Mouse (Mus musculus) gastrocnemius, adult 8-10 months (tissue): ENCODE data around the gene Dock3. TPM values are rescaled to one million over a fixed set of nuclear protein-coding genes. Genes with fewer than 3 reads are reported as not detected.

Source experiments
- DNase-seq, 2 experiments: peaks; one replicate each; pipeline ENCODE4 v3.0.0; 2022; ENCODE audit warnings: low spot score in 2 of 2
- microRNA-seq: library from miRNA; unstranded; fragments of <30 nt; microRNA quantifications from one replicate; pipeline ENCODE4 v1.2.0, GENCODE M21; 2022
- total RNA-seq, 4 experiments: library from RNA; stranded (reverse); gene quantifications; 2 replicates each; pipeline ENCODE4 v1.2.4; 2022

The Dock3 gene
- total RNA-seq, 4 experiments from 2014 or later: 0.13 to 0.32 (median 0.19) TPM; not detected in 1

DNA sequence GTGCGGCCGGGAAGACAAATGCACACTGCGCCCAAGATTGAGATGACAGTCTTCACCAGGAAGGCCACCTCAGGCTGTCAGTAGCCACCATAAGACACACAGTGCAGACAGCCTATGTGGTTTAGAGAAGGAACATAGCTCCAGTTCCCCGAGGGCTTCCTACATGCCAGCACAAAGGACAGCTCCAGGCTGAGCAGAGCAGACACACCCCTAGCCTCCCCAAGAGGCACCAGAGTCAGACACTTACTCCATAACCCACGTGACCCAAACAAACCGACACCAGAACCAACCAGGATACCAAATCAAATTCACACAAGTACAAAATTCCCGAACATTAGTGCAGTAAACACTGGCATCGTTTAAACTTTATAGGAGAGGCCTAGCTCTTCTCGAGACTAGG lies 342.4 kb downstream of the Dock3 start:
- DNase-seq: no peak

DNA sequence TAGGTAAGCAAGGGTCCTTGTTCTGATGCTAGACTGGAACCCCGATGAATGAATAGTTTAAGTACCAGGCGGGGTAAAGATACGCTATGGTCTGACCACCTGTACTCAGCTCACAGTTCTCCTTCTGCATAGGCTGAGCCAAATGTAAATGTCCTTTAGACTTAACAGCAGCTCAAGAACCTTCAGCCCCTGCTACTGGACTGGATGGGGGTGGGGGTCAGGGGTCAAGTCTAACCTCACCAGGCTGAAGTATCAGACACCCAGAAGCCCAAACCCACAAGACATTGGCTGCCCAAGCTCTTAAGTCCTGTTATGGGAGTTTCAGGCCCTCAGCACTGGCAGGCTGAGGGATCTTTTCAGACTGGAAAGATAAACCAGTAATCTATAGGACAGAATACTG lies 343.4 kb downstream of the Dock3 start:
- DNase-seq: no peak

DNA sequence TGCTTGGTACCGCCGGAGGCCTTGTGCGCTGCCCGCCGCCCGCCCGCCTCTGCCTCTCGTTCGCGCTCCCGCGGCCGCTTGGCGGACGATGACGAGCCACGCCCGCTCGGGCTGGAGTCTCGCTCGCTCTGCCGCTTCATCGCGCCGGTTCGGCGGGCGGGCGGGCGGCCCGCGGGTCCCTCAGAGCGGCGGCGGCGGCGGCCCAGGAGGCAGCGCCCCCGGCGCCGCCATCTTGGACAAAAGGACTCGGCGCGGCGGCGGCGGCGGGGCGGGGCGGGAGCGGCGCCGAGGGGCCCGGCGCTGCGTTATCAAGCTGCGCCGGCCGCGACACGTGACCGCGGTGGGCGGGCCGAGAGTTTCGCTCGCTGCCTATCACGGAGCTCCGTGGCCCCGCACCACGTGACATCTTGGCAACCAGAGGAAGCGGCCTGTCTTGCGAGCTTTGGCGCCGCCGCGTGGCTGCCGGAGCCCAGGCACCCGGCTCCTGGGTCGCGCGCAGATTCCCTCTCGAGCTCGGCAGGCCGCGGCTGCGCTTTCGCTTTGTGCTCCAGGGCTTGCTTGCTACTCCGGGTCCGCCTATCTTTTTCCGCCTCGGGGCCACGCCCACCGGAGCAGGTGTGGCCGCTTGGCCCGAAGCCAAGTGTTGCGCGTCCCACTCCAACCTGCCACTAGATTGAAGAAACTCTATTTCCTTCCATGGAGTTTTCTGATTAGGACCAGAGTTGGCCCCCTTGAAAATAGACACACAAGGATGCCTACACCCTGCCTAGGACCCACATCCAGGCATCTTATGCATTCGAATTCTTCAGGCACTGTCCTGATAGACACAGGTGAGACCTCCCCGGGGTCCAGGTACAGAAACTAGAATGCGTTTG lies 344.6 kb downstream of the Dock3 start, which contains the start of gene Rbm15b:
Gene Rbm15b, minus strand, starts transcription at position 601 of the 875 bp plus-strand sequence.
- peak; percentile 96 to 97 for DNase-seq

GRCm38 (mm10) chr9:106885901-106886731 lies 345.6 kb downstream of the Dock3 start:
- peak in 1 of 2 experiments; percentile 25 for DNase-seq

- DNase-seq: no peak
These were observed 346.5 kb downstream of the Dock3 start for GRCm38 (mm10) chr9:106884996-106885900.

- no peak for DNase-seq
These were observed 347.4 kb downstream of the Dock3 start for GRCm38 (mm10) chr9:106884306-106884705.

GRCm38 (mm10) chr9:106883085-106883484 lies 348.6 kb downstream of the Dock3 start:
- DNase-seq: no peak

DNA sequence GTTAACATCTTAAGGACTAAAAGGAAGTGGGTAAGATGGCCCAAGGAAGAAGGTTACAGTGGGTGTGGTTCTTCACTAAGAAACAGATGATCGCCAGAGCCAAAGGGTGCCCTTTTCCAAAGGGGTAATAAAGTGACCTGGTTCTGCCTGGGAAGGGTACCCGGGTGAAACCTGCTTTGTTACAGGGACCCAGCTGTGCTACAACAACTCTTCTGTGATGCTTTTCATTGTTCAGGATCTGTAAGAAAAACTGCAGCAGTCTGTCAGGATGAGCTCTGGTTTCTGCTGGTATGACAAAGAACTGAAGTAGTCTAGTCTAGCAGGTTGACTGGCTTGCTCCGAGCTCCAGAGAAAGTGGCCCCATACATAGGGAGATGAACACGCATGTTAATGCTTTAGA lies 349.5 kb downstream of the Dock3 start:
- no peak for DNase-seq

DNA sequence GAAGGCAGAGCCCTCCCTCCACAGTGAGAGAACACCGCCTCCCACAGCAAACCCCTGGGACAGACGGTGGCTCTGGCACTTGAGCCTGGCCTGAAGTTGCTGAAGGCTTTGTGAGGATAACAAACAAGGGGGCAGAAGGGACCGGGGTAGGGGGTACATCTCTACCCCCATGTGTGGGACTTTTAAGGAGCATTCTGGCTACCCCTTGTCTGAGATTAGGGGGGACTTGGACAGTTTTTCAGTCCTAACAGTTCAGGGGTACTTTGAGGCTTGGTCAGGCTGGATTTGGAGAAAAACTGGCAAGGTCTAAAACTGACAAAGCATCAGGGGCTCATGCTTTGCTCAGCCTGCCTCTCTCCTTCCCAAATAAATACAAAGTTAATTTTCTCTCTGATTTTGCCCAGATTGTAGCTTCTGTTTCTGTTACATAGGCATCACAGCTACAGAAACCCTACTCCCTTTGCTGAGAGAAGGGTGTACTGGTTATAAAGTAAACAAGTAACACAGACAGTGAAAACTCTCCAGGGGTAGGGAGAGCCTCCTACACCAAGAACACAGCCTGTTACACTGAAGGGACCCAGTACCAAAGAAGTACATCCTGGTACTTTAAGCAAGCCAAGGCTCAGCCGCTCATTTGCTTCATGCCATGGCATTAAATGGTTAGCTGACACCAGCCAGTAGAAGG lies 350.5 kb downstream of the Dock3 start:
- DNase-seq: no peak

- DNase-seq: no peak
These were observed 352.2 kb downstream of the Dock3 start for GRCm38 (mm10) chr9:106879471-106879870.

DNA sequence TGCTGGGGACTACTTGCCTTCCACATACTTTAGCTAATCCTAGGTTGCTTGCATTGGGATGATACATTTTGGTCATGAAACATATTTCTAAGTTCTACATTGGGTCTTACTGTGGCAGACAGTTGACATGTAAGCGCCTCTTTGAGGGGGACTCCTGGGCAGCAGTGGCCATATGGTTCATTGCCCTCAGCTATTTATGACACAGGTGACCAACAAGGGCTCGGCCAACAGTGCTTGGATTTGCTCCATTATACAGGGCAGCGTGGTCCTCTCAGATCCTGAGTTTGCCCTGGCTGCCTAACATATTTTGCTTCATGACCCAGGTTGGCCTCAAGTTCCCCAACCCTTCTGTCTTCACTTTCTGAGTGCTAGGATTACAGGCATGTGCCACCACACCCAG lies 355.0 kb downstream of the Dock3 start:
- no peak for DNase-seq

- DNase-seq: no peak
These were observed 357.5 kb downstream of the Dock3 start for GRCm38 (mm10) chr9:106874216-106874615.

DNA sequence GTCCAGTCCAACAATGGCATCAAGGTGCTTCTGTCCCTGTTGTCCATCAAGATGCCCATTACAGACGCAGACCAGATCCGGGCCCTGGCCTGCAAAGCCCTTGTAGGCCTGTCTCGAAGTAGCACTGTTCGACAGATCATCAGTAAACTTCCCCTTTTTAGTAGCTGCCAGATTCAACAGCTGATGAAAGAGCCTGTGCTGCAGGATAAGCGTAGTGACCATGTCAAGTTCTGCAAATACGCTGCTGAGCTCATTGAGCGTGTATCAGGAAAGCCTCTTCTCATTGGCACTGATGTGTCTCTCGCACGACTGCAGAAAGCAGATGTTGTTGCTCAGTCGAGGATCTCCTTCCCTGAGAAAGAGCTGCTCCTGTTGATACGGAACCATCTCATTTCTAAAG lies 373.7 kb downstream of the Dock3 start:
- no peak for DNase-seq

- no peak for DNase-seq
These were observed 375.0 kb downstream of the Dock3 start for GRCm38 (mm10) chr9:106856664-106857063.

Small RNA genes lying within 50 kb of the gene (microRNA-seq; reads per million reads assigned to microRNA genes)
- gene Gm22238: not detected

Other genes starting within 250 kb of the Dock3 start
- gene Mapkapk3, start 58.0 kb upstream of the Dock3 start, total RNA-seq: 10 to 100 TPM; 33.6 to 41.0 (median 36.0) TPM
- 10 to 100 TPM in 3 of 4 experiments, 1 to 10 TPM in 1; 5.1 to 61.2 (median 22.7) TPM for gene Cish, start 64.1 kb upstream of the Dock3 start, total RNA-seq
- 10 to 100 TPM in 3 of 4 experiments, 1 to 10 TPM in 1; 9.6 to 16.3 (median 11.7) TPM for gene Hemk1, start 106.4 kb upstream of the Dock3 start, total RNA-seq
- 10 to 100 TPM; 29.0 to 53.2 (median 38.4) TPM for gene 6430571L13Rik, start 108.7 kb upstream of the Dock3 start, total RNA-seq
- under 1 TPM; 0.15 to 0.65 (median 0.41) TPM for gene Cacna2d2, start 167.7 kb upstream of the Dock3 start, total RNA-seq